Mouse (Mus musculus) small intestine, adult 2 months (tissue): ENCODE results near the gene Gabbr2.

ENCODE experiments used
- CTCF ChIP-seq: fragments of 200-500 bp; IDR thresholded peaks from 2 replicates; pipeline ENCODE4 v1.5.1; 2012; ENCODE audit warnings: low read depth, mild to moderate bottlenecking, control low read depth, inconsistent platforms, low read length, moderate library complexity, mixed read lengths; ENCODE audit not compliant: insufficient replicate concordance, insufficient read length; ENCODE audit errors: extremely low read depth
- POLR2A ChIP-seq: fragments of 200-500 bp; IDR thresholded peaks from 2 replicates; pipeline ENCODE4 v1.6.1; 2012; ENCODE audit warnings: low read depth, mild to moderate bottlenecking, control low read depth, inconsistent platforms, low read length, moderate library complexity

GRCm38 (mm10) chr4:46666420-46666819 lies 325.3 kb downstream of the Gabbr2 start:
- TF ChIP-seq POLR2A (no peak), CTCF (no peak)
